Mouse (Mus musculus): ENCODE measurements around the gene Lyz1.
"Not testable (repeated sequence)": the region's sequence is repeated elsewhere in the genome, so short reads cannot be mapped to it uniquely, and the experiment has no call there.

Lyz1 gene

GRCm38 (mm10) chr10:117292671-117293070 is at the start of gene Lyz1:
Lyz1 (minus strand) TSS chr10:117292868.
- no peak for DNase-seq (ENCODE audit: low read depth, low spot score)

GRCm38 (mm10) chr10:117342406-117342805 is 49.7 kb upstream of the Lyz1 start:
- peak; percentile 74 for DNase-seq (ENCODE audit: low read depth, low spot score)

- DNase-seq (ENCODE audit: low read depth, low spot score), result no peak
Measured at GRCm38 (mm10) chr10:117341029-117341428, 48.4 kb upstream of the Lyz1 start.

- no peak for DNase-seq (ENCODE audit: low read depth, low spot score)
Measured at GRCm38 (mm10) chr10:117339241-117339640, 46.6 kb upstream of the Lyz1 start.

DNA sequence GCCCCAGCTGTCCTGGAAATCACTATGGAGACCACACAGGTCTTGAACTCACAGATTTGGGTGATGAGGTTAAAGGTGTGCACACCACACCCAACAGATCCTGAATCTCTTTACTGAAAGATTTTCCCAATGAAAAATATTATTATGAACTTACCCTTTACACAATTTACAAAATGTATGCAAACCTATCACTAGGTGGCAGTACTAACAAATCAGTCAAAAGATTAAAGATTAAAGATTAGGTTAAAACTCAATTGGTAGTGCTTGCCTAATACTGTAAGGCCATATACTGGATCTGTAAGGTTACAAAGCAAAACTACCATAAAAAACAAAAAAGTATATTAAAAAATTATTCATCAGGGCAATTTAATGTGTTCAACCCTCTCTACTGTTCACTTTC is 45.3 kb upstream of the Lyz1 start:
- no peak for DNase-seq (ENCODE audit: low read depth, low spot score)

- no peak for DNase-seq (ENCODE audit: low read depth, low spot score)
Measured at GRCm38 (mm10) chr10:117335649-117336048, 43.0 kb upstream of the Lyz1 start.

DNA sequence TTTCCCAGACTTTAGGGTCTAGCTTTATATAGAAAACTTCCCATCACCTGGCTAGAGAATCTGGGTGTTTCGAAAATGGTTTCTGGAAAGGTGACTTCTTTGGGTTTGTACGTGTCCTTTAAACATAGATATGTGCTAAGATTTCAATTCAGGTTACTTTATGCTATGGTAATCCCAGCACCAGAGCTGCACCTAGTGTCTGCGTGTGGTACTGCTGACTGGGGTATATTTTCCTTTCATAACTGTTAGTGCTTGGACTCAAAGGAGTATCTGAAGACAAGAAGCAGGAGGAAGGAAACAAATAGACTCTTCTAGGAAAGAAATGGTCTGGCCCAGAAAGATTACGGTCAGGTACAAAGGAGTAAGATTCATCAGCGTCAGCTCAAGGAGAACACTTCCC is 37.9 kb upstream of the Lyz1 start:
- DNase-seq (ENCODE audit: low read depth, low spot score), result peak; percentile 28

GRCm38 (mm10) chr10:117323782-117324181 is 31.1 kb upstream of the Lyz1 start:
- no peak for DNase-seq (ENCODE audit: low read depth, low spot score)

DNA sequence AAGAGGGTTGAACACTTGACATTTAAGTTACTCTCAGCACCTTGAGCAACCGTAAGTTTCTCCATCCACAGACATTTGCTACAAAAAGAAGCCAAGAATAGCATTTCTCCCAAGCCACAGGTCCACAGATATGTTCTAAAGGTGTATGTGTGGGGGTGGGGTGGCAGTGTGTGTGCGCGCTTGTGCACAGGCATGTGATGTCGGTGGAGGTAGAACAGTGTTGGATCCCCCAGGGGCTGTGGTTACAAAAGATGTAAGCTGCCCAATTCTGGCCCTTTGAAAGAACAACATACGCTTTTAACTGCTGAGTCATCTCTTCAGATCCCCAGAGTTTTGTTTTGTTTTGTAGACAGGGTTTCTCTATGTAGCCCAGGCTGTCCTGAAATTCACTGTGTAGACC is 30.0 kb upstream of the Lyz1 start:
- no peak for DNase-seq (ENCODE audit: low read depth, low spot score)

GRCm38 (mm10) chr10:117320571-117320981 is 27.9 kb upstream of the Lyz1 start:
- no peak for DNase-seq (ENCODE audit: low read depth, low spot score)

DNA sequence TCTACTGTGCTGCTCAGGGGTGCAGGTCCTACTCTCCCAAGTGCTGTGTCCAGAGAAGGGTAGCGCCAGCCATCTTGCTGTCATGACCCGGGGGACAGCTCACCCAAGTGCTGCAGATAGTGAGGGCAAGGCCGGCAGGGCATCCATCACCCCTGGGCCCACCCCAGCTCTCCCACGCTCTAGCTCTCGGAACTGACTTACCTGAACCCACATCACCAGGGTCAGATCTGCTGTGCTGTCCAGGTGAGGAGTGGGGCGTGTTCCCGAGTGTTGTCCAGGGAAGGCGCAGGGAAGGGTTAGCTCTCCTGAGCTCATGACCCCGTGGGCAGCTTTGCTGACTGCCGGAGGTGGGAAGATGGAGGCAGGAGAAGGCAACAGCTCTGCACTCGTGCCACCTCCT is 23.7 kb upstream of the Lyz1 start:
- no peak for DNase-seq (ENCODE audit: low read depth, low spot score)

- DNase-seq (ENCODE audit: low read depth, low spot score), result no peak
Measured at GRCm38 (mm10) chr10:117313133-117313532, 20.5 kb upstream of the Lyz1 start.

DNA sequence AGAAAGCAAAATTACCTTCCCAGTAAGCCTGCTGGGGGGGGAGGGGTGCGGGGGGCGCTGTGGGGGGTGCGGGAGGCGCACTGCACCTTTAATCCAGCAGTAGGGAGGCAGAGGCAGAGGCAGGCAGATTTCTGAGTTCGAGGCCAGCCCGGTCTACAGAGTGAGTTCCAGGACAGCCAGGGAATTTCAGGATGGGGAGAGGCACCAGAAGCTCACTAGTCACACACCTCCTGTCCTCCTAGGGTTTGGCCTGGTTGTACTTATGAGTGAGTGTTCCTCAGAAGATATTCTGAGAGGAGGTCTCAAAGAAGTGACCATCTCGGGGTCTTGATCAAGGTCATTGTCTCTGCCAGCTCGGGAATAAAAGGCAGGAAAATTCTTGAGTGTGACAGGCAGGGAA is 19.5 kb upstream of the Lyz1 start:
- no peak for DNase-seq (ENCODE audit: low read depth, low spot score)

GRCm38 (mm10) chr10:117304371-117304770 is 11.7 kb upstream of the Lyz1 start:
- no peak for DNase-seq (ENCODE audit: low read depth, low spot score)

DNA sequence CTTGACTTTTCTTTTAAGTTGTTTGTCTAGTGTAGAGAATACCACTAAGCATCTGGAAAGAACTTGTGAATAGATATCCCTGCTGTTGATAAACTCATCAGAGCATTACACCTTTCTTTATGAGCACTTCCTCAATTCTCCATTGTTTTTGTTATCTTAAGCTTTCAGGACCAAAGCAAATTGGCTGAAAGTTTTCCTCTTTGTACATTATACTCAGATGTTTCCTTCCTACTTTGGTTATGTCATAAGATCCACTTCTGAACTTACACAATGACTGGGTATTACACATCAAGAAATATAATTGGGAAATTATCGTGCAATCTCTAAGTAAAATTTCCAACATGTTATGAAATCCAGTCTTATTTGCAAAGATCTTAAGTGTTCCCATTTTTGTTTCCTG is 9.0 kb upstream of the Lyz1 start:
- no peak for DNase-seq (ENCODE audit: low read depth, low spot score)

DNA sequence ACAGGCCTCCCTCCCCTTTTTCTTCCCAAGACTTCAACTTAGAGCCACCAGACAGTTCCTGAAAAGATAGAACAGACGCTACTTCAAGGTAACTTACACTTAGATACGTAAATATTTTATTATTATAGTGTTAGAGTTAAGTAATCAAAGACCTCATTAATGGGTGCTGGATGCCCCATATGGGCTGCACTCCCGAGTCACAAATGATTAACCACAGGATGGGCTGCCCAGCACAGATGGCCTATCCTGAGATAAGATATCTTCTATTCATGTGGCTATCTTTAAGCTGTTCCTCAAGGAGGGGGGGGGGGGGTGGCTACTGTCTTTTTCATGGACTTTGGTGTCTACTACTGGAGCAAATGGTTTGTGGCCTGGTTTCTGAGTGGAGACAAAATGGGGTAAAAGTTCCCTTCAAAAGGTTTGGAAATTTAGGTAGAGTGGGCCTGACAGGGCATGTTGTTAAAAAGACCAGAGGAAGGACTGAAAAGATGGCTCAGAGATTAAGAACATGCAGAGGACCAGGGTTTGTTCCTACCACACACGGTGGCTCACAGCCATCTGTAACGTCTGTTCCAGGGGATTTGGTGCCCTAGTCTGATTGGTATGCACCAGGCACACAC is 7.3 kb upstream of the Lyz1 start:
- DNase-seq (ENCODE audit: low read depth, low spot score), result no peak

- no peak for DNase-seq (ENCODE audit: low read depth, low spot score)
Measured at GRCm38 (mm10) chr10:117299106-117299505, 6.4 kb upstream of the Lyz1 start.

DNA sequence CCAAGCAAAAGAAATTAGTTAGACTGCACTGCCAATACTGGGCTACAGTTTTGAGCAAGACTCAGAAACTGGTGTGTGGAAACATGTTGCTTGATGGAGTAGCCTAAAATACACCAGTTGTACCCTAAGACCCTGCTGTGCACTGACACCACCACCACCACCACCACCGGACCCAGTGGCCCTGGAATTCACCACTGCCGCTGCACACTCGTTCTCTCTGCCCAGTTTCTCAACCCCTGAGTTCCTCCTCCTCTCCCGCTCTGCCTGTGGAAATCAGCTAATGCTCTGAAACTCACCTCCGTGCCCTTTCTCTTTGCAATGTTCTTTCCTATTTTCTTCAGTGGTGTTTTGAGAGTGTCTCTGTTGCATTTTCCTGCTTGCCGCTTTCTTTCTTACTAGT is 5.7 kb upstream of the Lyz1 start:
- no peak for DNase-seq (ENCODE audit: low read depth, low spot score)

DNA sequence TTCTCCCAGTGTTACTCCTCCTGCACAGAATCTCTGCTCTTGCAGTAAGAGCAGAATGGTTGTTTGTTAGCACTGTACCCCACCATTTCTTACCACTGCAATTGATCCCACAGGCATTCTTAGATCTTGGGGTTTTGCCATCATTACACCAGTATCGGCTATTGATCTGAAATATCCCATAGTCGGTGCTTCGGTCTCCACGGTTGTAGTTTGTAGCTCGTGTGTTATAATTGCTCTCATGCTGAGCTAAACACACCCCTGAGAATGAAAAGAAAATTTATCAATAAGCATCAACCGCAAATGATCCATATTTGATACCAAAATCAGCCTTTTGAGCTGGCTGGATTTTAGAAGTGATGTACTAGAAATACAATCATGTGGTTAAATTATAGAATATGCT is 1.7 kb downstream of the Lyz1 start:
- DNase-seq (ENCODE audit: low read depth, low spot score), result not testable (repeated sequence)

DNA sequence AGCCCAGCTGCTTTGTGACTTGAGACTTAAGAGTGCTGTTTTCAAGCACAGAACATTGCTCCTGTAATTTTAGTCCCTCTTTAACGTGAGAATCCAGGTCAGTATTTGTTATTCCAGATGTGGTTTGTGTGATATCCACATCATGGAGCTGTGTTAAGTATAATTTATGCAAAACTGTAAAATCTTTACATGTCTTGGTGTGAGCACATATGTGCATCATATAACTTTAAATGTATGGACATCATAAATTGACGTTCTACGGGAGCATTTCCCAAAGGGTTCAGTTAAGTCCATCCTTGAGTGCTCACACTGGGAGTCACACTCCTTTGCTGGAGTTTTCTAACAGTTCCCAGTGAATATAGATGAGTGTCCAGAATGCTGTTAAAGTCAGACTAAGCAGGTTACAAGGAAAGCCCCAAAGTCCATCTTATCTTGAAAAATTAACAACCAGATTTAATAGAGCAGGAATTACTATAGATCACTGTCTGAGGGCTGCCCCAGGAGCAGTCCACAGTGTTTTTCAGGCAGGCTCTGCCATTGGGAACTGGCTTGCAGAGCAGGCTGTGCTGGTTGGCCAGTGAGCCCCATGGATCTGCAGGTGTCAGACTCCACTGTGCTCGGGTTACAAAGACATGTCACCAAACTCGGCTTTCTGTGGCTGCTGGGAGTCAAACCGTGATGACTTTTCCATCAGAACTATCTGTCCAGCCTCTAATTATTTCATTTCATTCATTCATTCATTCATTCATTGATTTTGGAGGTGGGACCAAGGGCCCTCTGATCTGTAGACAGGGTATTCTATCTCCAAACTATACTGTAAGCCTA is 2.4 kb downstream of the Lyz1 start:
- no peak for DNase-seq (ENCODE audit: low read depth, low spot score)

DNA sequence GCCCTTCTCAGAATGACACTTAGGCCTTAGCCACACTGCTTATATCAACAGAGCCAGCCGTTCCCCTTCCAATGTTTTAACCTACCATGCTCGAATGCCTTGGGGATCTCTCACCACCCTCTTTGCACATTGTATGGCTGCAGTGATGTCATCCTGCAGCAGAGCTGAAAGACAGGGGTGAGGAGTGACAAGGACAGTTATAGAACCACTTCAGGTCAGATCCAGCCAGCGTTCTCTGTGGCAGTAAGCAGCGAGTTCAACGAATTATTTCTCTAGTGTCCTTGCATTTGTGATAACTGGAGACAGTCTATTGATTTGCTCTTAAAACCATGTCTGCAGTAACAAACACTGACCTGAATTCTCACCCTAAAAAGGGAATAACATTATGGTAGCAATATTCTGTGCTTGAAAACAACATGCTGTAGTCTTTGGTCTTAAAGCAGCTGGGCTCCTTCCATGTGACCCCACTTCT is 3.6 kb downstream of the Lyz1 start:
- not testable (repeated sequence) for DNase-seq (ENCODE audit: low read depth, low spot score)

GRCm38 (mm10) chr10:117288197-117289033 is 4.3 kb downstream of the Lyz1 start:
- no peak for DNase-seq (ENCODE audit: low read depth, low spot score)

Data from ES-CJ7 (cell line).